Mouse (Mus musculus) midbrain, embryonic 11.5 days (tissue): Measurements from ENCODE around the gene Serpina1b. TPM values are rescaled to one million over a fixed set of nuclear protein-coding genes. Genes with fewer than 3 reads are reported as not detected.
"Not testable (repeated sequence)": the region's sequence is repeated elsewhere in the genome, so short reads cannot be mapped to it uniquely, and the experiment has no call there.

Experiments
- ATAC-seq: fragments of 200-750 bp; cut with Nextera tagmentation; 2 replicates; pipeline ENCODE4 v1.8.0; 2017; ENCODE audit warnings: moderate TSS enrichment, moderate library complexity; ENCODE audit not compliant: low FRiP score
- DNase-seq: peaks from one replicate; pipeline ENCODE4 v3.0.0; 2015; ENCODE audit warnings: low spot score; ENCODE audit errors: missing footprints
- H3K27ac ChIP-seq: fragments of 300-500 bp; sonication (generic); 2 replicates; pipeline ENCODE4 v1.5.1; 2014; ENCODE audit warnings: low read depth, low read length
- H3K27me3 ChIP-seq: fragments of 300-500 bp; sonication (generic); 2 replicates; pipeline ENCODE4 v1.6.1; 2014; ENCODE audit warnings: mild to moderate bottlenecking, low read length, moderate library complexity, mixed read lengths; ENCODE audit not compliant: control insufficient read depth, insufficient read depth
- H3K36me3 ChIP-seq: fragments of 300-500 bp; sonication (generic); 2 replicates; pipeline ENCODE4 v1.6.1; 2014; ENCODE audit warnings: mild to moderate bottlenecking, low read length, moderate library complexity, mixed read lengths; ENCODE audit not compliant: control insufficient read depth, insufficient read depth
- H3K4me1 ChIP-seq: fragments of 300-500 bp; sonication (generic); 2 replicates; pipeline ENCODE4 v1.6.1; 2014; ENCODE audit warnings: low read length; ENCODE audit not compliant: control insufficient read depth, insufficient read depth
- H3K4me2 ChIP-seq: fragments of 300-500 bp; sonication (generic); 2 replicates; pipeline ENCODE4 v1.6.1; 2014; ENCODE audit warnings: mild to moderate bottlenecking, moderate library complexity
- H3K4me3 ChIP-seq: fragments of 300-500 bp; sonication (generic); 2 replicates; pipeline ENCODE4 v1.5.1; 2014; ENCODE audit warnings: low read depth, low read length
- H3K9ac ChIP-seq: fragments of 300-500 bp; sonication (generic); 2 replicates; pipeline ENCODE4 v1.6.1; 2014; ENCODE audit warnings: low read length
- H3K9me3 ChIP-seq: fragments of 300-500 bp; sonication (generic); 2 replicates; pipeline ENCODE4 v1.6.1; 2016; ENCODE audit warnings: low read length; ENCODE audit not compliant: control insufficient read depth
- WGBS: fragments of 180-500 bp; shearing (Covaris S2); extraction: QIAGEN DNeasy Blood & Tissue Kit; methylation state at CpG from one replicate; pipeline ENCODE4 v1.1.7; 2014; 5-methylcytosine and 5-hydroxymethylcytosine counted together
- polyA plus RNA-seq: library from polyadenylated mRNA; unstranded; fragments of >200 nt; fragmentation: Nextera tagmentation; extraction: Ambion mirVana; gene quantifications from 2 replicates; pipeline ENCODE4 v1.2.1, GENCODE M21; 2014

Gene Serpina1b
- polyA plus RNA-seq, 1 experiment from 2014 or later = not detected

DNA sequence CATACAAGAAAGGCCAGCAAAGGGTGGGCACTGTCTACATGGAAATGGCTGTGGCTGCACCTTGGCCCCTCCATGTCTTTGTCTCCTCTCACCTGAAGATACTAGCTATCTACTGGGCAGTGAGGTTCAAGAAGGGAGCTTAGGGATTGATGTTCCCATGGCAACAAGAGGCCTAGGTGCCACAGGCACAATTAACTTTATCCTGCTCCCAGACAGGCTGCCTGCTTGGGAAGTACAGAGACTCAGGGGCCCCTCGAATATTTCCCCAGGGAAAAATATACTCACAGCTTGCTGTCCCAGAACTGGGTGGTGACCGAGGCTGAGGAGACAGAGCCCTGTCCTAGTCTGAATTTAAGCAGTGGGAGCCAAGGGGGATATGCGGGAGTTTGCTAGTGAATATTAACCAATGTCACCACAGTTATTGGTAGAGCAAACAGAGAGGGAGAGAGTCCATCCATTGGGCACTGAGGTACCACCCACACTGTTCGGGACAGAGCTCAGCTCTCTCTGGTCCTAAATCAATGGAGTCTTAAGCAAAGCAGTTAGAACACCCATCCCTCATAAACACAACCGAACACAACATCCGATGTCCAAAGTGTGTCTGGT lies 56.8 kb downstream of the Serpina1b start, which contains the start of gene Serpina1d:
Gene Serpina1d (minus strand): TSS at position 347 of the 606 bp plus-strand sequence.
- H3K27me3 ChIP-seq, H3K9ac ChIP-seq, H3K4me3 ChIP-seq, ATAC-seq, H3K4me2 ChIP-seq, H3K4me1 ChIP-seq, H3K9me3 ChIP-seq, H3K27ac ChIP-seq, H3K36me3 ChIP-seq, DNase-seq: not testable (repeated sequence)
- WGBS = 86% methylated on average over 6 of the region's 6 CpGs

DNA sequence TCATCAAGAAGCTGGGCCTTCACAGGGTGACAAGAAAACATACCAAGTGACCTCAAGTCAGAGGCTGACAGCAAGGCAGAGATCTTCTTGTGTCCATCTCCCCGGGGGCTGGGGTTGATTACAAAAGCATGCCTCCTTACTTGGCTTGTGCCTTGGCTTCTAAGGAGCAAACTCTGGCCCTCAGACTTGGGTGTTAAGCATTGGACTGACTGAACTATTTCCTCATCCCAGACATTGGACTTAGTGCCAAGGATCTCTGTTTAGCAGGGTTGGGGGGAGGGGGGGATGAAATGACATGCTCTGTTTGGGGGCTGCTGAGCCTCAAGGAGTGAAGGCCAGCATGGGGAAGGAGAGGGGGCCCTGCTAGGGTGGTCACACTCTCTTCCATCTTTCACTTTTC lies 59.6 kb downstream of the Serpina1b start:
- not testable (repeated sequence) for H3K27ac ChIP-seq, H3K9me3 ChIP-seq, H3K9ac ChIP-seq, H3K4me2 ChIP-seq, ATAC-seq, DNase-seq, H3K4me1 ChIP-seq, H3K4me3 ChIP-seq, H3K36me3 ChIP-seq, H3K27me3 ChIP-seq
- WGBS = 89% methylated on average over 1 of the region's 1 CpGs

DNA sequence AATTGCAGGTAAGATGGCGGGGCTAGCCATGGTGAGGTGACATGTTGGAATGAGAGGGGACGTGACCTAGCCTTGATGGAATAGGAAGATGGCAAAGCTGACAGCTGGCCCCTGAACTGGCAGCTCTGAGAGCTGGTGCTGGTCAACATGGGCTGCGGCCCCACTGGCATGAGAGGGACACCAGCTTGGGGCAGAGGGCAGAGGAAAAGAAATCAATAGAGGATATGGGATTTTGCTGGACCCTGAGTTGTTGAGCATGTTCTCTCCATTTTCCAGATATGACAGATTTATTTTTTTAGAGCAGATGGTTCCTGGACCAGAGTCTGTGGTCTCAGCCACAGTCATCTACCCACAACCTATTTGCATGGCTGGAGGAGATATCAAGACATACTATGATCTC lies 67.1 kb downstream of the Serpina1b start:
- not testable (repeated sequence) for ATAC-seq, H3K4me3 ChIP-seq, H3K27me3 ChIP-seq, H3K4me1 ChIP-seq, H3K36me3 ChIP-seq, H3K9ac ChIP-seq, H3K27ac ChIP-seq, H3K4me2 ChIP-seq, H3K9me3 ChIP-seq, DNase-seq
- 78% methylated on average over 3 of the region's 3 CpGs for WGBS

DNA sequence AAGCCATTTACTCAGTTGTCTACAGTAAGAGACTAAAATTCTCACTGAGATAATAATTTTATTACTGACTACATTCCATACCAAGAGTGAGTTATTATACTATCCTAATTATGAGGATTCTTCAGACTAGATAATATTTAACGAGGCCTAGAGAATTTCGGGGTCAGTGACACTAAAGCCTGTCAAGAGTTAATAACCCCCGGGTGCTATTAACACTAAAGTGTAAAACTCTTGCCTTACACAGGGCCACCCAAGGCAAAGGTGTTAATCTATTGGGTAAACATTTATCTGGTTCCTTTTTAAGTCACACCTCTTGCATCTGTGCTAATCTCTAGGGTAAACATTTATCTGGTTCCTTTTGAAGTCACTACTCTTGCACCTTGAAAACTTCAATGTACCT lies 69.9 kb downstream of the Serpina1b start:
- not testable (repeated sequence) for H3K9me3 ChIP-seq, H3K4me3 ChIP-seq, DNase-seq, H3K9ac ChIP-seq, H3K4me2 ChIP-seq, ATAC-seq, H3K4me1 ChIP-seq, H3K27ac ChIP-seq, H3K27me3 ChIP-seq, H3K36me3 ChIP-seq
- WGBS = 88% methylated on average over 3 of the region's 3 CpGs

DNA sequence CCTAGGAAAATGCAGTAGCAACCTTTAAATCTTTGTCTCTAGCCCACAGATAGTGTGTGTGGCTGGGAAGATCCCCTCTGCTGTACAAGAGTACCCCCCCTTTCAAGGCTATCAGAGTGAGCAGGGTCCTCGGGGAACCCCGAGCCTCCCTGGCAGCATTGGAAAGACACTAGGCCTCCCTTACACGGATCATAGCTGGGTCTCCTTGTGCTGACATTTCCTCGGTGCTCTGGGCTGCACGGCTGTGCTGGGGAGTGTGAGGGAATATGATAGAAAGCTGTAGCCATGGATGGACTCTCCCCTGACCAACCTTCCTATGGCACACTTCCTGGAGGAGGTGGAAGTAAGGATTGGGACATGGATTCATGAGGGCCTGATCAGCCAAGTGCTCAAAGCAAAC lies 84.2 kb downstream of the Serpina1b start:
- H3K4me3 ChIP-seq, H3K9me3 ChIP-seq, ATAC-seq, H3K27ac ChIP-seq, H3K9ac ChIP-seq, H3K36me3 ChIP-seq, H3K4me1 ChIP-seq, H3K27me3 ChIP-seq, H3K4me2 ChIP-seq: not testable (repeated sequence)
- DNase-seq = peak; percentile 72
- 87% methylated on average over 5 of the region's 5 CpGs for WGBS

DNA sequence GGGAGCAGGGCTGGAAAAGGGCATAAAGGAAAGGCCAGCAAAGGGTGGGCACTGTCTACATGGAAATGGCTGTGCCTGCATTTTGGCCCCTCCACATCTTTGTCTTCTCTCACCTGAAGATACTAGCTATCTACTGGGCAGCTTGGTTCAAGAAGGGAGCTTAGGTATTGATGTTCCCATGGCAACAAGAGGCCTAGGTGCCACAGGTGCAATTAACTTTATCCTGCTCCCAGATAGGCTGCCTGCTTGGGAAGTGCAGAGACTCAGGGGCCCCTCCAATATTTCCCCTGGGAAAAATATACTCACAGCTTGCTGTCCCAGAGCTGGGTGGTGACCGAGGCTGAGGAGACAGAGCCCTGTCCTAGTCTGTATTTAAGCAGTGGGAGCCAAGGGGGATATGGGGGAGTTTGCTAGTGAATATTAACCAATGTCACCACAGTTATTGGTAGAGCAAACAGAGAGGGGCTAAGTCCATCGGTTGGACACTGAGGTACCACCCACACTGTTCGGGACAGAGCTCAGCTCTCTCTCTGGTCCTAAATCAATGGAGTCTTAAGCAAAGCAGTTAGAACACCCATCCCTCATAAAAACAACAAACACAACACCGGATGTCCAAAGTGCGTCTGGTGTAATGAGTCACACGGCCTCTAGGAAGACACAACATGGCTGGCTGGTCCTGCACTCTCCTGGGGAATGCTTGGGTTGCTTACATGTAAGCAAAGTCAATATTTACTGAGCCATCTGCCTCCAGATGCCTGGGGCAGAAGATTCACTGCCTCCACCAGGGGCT lies 92.2 kb downstream of the Serpina1b start:
- not testable (repeated sequence) for ATAC-seq, H3K36me3 ChIP-seq, H3K4me2 ChIP-seq, H3K27ac ChIP-seq, H3K27me3 ChIP-seq, DNase-seq, H3K9ac ChIP-seq, H3K4me1 ChIP-seq, H3K9me3 ChIP-seq, H3K4me3 ChIP-seq
- WGBS = 87% methylated on average over 5 of the region's 6 CpGs

DNA sequence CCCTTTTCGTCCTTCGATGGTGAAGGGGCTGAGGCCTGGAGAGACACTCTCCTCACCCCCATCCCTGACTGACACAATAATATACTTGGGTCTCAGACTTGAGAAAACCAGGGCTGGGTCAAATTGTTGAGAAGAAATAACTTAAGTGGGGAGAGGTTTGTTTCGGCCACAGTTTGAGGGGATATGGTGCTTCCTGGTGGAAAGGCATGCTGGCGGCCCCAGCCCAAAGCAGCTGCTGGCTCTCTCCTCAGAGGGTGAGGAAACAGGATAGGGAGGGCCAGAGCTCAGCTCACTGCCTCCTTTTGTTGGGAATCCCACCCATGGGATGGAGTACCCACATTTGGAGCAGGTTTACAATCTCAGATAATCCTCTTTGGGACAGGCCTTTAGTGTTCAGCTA lies 94.6 kb downstream of the Serpina1b start:
- H3K27me3 ChIP-seq, H3K9ac ChIP-seq, H3K9me3 ChIP-seq, H3K4me1 ChIP-seq, H3K36me3 ChIP-seq, DNase-seq, H3K4me3 ChIP-seq, H3K27ac ChIP-seq, H3K4me2 ChIP-seq, ATAC-seq: not testable (repeated sequence)
- 87% methylated on average over 4 of the region's 4 CpGs for WGBS

DNA sequence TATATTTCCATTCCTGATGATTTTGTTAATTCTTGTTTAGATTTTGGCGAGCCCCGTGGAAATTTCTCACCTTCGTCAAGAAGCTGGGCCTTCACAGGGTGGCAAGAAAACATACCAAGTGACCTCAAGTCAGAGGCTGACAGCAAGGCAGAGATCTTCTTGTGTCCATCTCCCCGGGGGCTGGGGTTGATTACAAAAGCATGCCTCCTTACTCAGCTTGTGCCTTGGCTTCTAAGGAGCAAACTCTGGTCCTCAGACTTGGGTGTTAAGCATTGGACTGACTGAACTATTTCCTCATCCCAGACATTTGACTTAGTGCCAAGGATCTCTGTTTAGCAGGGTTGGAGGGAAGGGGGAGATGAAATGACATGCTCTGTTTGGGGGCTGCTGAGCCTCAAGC lies 95.1 kb downstream of the Serpina1b start:
- 87% methylated on average over 4 of the region's 4 CpGs for WGBS
- not testable (repeated sequence) for H3K4me1 ChIP-seq, DNase-seq, H3K4me3 ChIP-seq, H3K27me3 ChIP-seq, H3K9ac ChIP-seq, H3K36me3 ChIP-seq, ATAC-seq, H3K9me3 ChIP-seq, H3K4me2 ChIP-seq, H3K27ac ChIP-seq

DNA sequence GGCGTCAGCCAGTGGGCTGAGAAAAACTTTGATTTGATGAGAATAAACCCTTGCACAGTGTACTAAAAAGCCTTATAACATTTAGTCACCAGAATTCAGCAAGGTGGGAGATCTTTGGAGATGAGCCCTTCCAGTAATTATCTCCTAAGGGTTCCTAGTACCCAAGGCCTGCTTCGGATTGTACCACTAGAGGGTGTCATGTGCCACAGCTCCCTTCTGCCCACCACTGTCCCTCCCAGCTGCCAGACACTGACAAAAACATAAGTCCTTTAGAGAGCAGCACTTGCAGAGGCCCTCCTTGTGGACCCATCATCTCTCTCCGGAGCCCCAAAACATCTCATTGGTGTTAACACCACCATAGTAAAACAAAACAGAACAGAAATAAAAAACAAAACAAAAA lies 118.6 kb downstream of the Serpina1b start:
- Histone ChIP-seq H3K36me3 (no peaks in the 10 kb centered on the region), H3K27me3 (no peaks in the 10 kb centered on the region), H3K4me1 (no peaks in the 10 kb centered on the region), H3K9ac (no peak overlapping the region), H3K4me2 (no peak overlapping the region), H3K27ac (no peak overlapping the region), H3K4me3 (no peak overlapping the region), H3K9me3 (no peaks in the 10 kb centered on the region)
- ATAC-seq (no peak), DNase-seq (no peak)
- WGBS = 74% methylated on average over 3 of the region's 3 CpGs
